Mouse (Mus musculus): ENCODE results near the gene Prkaa1. TPM values are rescaled to one million over a fixed set of nuclear protein-coding genes. Genes with fewer than 3 reads are reported as not detected.

The Prkaa1 gene
- polyA plus RNA-seq, 1 experiment from 2014 or later, result 25.9 TPM

- Histone ChIP-seq H3K9me3 (no peaks in the 10 kb centered on the region), H3K27ac (no peak overlapping the region), H3K9ac (no peak overlapping the region), H3K36me3 (no peaks in the 10 kb centered on the region), H3K27me3 (replicated peaks) (no peaks in the 10 kb centered on the region), H3K4me3 (replicated peaks) (no peak overlapping the region), H3K4me2 (replicated peaks) (no peak overlapping the region), H3K4me1 (replicated peaks) (0 out of 2 replicates have a peak, but pooled peaks cover 4% of the 10 kb centered on the region)
- WGBS, result 66% methylated on average over 3 of the region's 3 CpGs
- 0 out of 2 replicates have a peak, but pooled peaks have one; percentile 27 for ATAC-seq
Observed at GRCm38 (mm10) chr15:5134179-5134578, 9.5 kb upstream of the Prkaa1 start.

DNA sequence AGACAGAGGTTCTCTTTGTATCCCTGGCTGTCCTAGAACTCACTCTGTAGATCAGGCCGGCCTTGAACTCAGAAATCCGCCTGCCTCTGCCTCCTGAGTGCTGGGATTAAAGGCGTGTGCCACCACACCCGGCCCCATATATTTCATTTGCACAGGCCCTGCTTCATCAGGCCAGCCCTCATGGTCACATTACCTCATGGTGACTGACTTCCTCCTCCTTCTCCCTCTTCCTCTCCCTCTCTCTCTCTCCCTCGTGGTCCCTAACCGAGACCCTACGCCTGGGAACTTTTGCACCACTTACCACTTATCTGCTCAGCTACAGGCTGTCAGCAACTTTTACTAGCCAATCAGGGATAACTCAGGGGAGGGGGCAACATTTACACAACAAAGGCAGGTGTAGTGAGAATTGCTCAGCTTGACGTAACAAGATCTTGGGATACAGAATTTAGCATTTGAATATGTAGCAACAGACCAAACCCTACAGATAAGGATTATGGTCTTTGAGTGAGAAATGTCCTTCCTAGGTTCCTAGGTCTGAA is 8.6 kb upstream of the Prkaa1 start:
- H3K4me1 ChIP-seq (replicated peaks), result 0 out of 2 replicates have a peak, but pooled peaks cover 4% of the 10 kb centered on the region

DNA sequence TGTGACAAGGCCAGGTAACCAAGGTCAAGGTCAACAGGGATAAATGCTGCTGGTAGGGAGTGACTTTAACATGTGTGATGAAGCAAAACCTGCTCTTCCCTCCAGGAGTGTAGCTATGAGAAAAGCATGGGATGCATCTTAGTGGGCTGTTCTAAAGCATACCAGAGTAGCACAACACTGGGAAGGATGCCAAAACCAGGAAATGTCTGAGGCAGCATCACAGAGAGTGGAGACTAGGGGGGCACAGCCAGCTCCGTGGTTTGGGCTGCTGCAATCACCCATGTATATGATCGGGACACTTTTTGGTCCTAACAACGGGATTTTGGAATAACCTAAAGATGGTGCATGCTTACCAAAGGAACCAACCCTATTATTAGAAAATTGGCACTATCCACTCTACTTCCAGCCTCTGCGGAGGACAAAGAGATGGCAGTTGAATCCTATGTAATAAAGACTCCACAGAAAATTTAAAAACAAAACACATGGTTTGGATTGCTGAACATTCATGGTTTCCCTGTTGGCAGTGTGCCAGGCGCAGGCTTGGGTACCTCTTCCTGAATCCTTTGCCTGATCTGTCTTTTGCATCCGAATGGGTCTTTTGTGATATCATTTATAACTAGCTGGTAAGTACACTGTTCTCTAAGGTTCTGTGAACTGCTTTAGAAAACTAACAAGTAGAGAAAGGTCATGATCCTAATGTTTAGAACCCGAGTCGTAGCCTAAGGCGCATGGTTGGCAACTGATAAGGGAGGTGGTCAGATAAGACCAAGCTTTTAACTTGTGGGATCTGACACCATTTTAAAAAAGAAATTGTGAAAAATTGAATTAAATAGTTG is 5.4 kb upstream of the Prkaa1 start:
- 63% methylated on average over 9 of the region's 9 CpGs for WGBS
- no peaks in the 10 kb centered on the region for H3K27me3 ChIP-seq (replicated peaks)
- 0 out of 2 replicates have a peak, but pooled peaks cover 4% of the 10 kb centered on the region for H3K4me1 ChIP-seq (replicated peaks)
- H3K4me2 ChIP-seq (replicated peaks), result no peak overlapping the region
- ATAC-seq, result no peak
- H3K4me3 ChIP-seq (replicated peaks), result no peak overlapping the region
- H3K9me3 ChIP-seq, result no peaks in the 10 kb centered on the region
- H3K36me3 ChIP-seq, result no peaks in the 10 kb centered on the region
- H3K27ac ChIP-seq, result no peak overlapping the region
- no peak overlapping the region for H3K9ac ChIP-seq

More for the DNA sequence above, 8.6 kb upstream of the Prkaa1 start:
- Histone ChIP-seq H3K36me3 (no peaks in the 10 kb centered on the region), H3K9ac (no peak overlapping the region), H3K4me2 (replicated peaks) (no peak overlapping the region), H3K27me3 (replicated peaks) (no peaks in the 10 kb centered on the region), H3K9me3 (no peaks in the 10 kb centered on the region), H3K4me3 (replicated peaks) (no peak overlapping the region), H3K27ac (no peak overlapping the region)
- ATAC-seq, result no peak
- 76% methylated on average over 8 of the region's 8 CpGs for WGBS

DNA sequence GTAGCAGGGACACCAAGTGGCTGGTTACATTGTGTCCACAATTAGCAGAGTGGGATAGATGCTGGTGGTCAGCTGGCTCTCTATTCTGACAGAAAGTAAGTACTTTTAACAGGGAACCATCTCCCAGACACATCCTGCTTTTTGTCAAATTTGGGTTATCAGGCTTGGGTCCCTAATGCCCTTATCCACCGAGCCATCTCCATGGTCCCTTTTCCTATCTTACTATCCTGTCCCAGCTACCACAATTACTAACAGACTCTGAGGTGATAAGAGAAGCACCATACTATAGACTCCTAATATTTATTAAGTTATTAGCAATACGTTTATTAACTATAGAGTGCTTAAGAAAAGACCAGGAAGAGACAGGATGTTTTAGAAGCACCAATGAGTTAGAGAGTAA is 4.3 kb upstream of the Prkaa1 start:
- ATAC-seq, result no peak
- 72% methylated on average over 2 of the region's 2 CpGs for WGBS
- Histone ChIP-seq H3K27ac (no peak overlapping the region), H3K4me2 (replicated peaks) (no peak overlapping the region), H3K9me3 (no peaks in the 10 kb centered on the region), H3K9ac (no peak overlapping the region), H3K4me1 (replicated peaks) (0 out of 2 replicates have a peak, but pooled peaks cover 4% of the 10 kb centered on the region), H3K27me3 (replicated peaks) (no peaks in the 10 kb centered on the region), H3K36me3 (no peaks in the 10 kb centered on the region), H3K4me3 (replicated peaks) (no peak overlapping the region)

DNA sequence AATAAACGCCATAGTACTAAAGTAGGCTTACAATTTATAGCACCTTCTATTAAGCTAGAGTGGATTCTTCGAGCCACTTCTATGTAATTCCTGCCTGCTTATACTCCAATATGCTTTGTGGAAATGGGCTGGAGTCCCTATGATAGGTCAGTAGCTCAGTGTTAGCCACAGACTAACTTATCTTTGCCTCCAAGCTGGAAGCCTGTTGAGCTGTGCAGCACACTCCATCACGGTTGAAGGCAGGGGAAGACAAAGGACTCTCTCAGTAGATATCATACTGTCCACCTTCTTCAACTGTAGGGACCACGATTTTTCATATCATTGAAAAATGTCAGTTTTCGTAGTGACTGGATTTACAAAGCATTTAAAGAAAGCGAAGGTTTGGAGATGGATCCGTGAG is 3.8 kb upstream of the Prkaa1 start:
- no peak overlapping the region for H3K9ac ChIP-seq
- 84% methylated on average over 7 of the region's 7 CpGs for WGBS
- no peaks in the 10 kb centered on the region for H3K27me3 ChIP-seq (replicated peaks)
- no peak overlapping the region for H3K27ac ChIP-seq
- H3K4me3 ChIP-seq (replicated peaks), result no peak overlapping the region
- no peak for ATAC-seq
- H3K4me1 ChIP-seq (replicated peaks), result peaks cover 4% of the 10 kb centered on the region; the same call in 1 of the 2 replicates
- no peaks in the 10 kb centered on the region for H3K9me3 ChIP-seq
- H3K4me2 ChIP-seq (replicated peaks), result no peak overlapping the region
- no peaks in the 10 kb centered on the region for H3K36me3 ChIP-seq

GRCm38 (mm10) chr15:5140357-5140756 is 3.3 kb upstream of the Prkaa1 start:
- Histone ChIP-seq H3K36me3 (no peaks in the 10 kb centered on the region), H3K27me3 (replicated peaks) (no peaks in the 10 kb centered on the region), H3K4me2 (replicated peaks) (no peak overlapping the region), H3K4me3 (replicated peaks) (no peak overlapping the region), H3K4me1 (replicated peaks) (peaks cover 9% of the 10 kb centered on the region), H3K9ac (no peak overlapping the region), H3K9me3 (no peaks in the 10 kb centered on the region), H3K27ac (no peak overlapping the region)
- ATAC-seq, result no peak

- H3K9me3 ChIP-seq, result no peaks in the 10 kb centered on the region
- H3K4me1 ChIP-seq (replicated peaks), result peaks cover 11% of the 10 kb centered on the region
- no peak overlapping the region for H3K4me3 ChIP-seq (replicated peaks)
- no peak overlapping the region for H3K27ac ChIP-seq
- WGBS, result 54% methylated on average over 5 of the region's 5 CpGs
- H3K36me3 ChIP-seq, result no peaks in the 10 kb centered on the region
- no peak for ATAC-seq
- no peaks in the 10 kb centered on the region for H3K27me3 ChIP-seq (replicated peaks)
- H3K4me2 ChIP-seq (replicated peaks), result no peak overlapping the region
- H3K9ac ChIP-seq, result no peak overlapping the region
Observed at GRCm38 (mm10) chr15:5142047-5142446, 1.6 kb upstream of the Prkaa1 start.

- Histone ChIP-seq H3K27me3 (replicated peaks) (no peaks in the 10 kb centered on the region), H3K4me3 (replicated peaks) (no peak overlapping the region), H3K4me2 (replicated peaks) (no peak overlapping the region), H3K4me1 (replicated peaks) (peaks cover 11% of the 10 kb centered on the region), H3K9ac (no peak overlapping the region), H3K36me3 (no peaks in the 10 kb centered on the region), H3K9me3 (no peaks in the 10 kb centered on the region), H3K27ac (no peak overlapping the region)
- WGBS, result 66% methylated on average over 5 of the region's 5 CpGs
- no peak for ATAC-seq
Observed at GRCm38 (mm10) chr15:5142714-5143113, 947 bp upstream of the Prkaa1 start.

DNA sequence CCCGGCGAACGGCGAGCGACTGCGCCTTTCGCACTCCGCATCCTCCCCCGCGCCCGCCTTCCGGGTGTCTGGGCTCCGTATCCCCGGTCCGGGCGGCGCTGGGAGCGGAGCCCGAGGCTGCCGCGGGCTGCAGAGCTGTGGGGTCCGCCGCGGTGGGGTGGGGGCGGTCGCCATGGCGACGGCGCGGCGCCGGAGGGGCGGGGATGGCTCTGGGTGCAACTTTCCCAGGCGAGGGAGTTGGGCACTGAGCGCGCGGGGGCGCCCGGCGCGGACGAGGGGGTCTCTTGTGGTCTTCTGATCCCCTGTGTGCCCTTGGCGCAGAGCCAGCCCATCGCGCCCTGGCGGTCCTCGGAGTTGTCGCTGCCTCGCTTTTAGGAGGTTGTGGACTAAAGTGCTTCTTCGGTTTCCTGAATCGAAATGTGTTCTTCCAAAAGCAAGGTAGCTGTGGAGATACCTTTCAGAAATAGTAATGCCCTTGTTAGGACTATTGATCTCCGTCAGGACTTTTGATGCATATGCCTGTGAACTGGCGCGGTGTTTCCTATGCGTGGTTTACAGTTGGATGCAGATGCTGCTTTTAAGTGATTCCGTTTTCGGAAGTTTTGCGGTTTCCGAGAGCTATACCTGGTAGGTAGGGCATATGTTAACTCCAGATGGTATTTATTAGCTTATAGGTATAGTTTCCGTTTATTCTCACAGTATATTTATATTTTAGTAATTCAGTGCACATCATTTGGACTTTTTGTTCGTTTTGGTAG is 539 bp downstream of the Prkaa1 start:
- peak overlapping the region; percentile 59 for H3K4me2 ChIP-seq (replicated peaks)
- peak; percentile 87 for ATAC-seq
- under 1% methylated on average over 61 of the region's 61 CpGs for WGBS
- peaks cover 7% of the 10 kb centered on the region for H3K4me1 ChIP-seq (replicated peaks)
- no peaks in the 10 kb centered on the region for H3K36me3 ChIP-seq
- H3K4me3 ChIP-seq (replicated peaks), result peak overlapping the region; percentile 96
- H3K9me3 ChIP-seq, result no peaks in the 10 kb centered on the region
- H3K27me3 ChIP-seq (replicated peaks), result no peaks in the 10 kb centered on the region
- peak overlapping the region; percentile 88 for H3K27ac ChIP-seq
- H3K9ac ChIP-seq, result peak overlapping the region; percentile 85

DNA sequence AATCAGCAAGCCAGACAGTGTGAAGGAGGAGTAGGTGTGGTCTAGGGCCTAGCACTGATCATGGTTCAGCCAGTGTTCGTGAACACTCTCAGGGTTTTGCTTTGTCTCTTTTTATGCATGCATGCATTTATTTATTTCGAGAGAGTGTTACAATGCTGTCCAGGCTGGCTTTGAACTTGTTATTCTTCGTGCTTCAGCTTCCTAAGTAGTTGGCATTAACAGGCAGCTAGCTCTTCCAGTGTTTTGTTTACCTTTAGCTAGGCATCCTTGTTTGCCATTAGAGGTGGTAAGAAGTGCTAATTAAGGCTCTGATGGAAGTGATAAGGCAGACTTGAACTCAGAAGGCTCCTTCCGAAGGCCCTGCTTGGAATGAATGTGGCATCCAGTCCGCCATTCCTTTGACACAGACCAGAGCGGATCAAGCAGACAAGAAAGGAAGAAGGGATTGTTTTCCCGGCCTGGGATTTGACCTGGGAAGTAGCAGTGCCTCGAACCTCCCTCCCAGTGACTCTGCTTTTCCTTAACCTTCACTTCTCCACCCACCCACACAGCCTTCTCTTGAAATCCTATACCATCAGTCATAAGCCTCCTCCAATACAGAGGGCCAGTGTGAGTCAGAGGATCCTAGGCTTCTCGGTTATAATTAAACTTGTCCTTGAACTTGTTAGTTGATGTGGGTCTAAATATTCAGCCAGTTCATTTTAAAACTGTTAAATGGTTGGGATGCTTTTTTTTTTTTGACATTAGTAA is 1.7 kb downstream of the Prkaa1 start:
- H3K36me3 ChIP-seq, result no peaks in the 10 kb centered on the region
- 42% methylated on average over 9 of the region's 9 CpGs for WGBS
- no peaks in the 10 kb centered on the region for H3K9me3 ChIP-seq
- H3K27ac ChIP-seq, result no peak overlapping the region
- peak overlapping the region; percentile 59 for H3K4me2 ChIP-seq (replicated peaks)
- H3K4me1 ChIP-seq (replicated peaks), result peaks cover 7% of the 10 kb centered on the region
- no peak overlapping the region for H3K9ac ChIP-seq
- no peaks in the 10 kb centered on the region for H3K27me3 ChIP-seq (replicated peaks)
- H3K4me3 ChIP-seq (replicated peaks), result peak overlapping the region; percentile 96
- ATAC-seq, result no peak

DNA sequence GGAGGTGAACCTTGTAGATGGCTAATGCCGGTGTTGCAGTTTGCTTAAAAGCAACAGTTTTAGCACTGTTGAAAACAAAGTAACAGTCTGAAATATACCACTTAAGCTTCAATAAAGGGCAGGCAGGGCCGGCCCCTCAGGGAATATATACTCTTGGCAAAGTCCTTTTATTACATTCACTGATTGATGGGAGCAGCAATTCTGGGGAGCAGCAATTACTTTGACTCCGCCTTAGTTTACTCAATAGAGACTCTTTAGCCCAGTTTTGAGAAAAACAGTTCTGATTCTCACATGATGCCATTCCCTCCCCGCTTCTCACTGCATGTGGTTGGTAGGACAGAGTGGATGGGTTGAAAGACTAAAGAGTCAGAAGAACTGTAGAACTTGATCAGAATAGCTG is 5.5 kb downstream of the Prkaa1 start:
- ATAC-seq, result peak; percentile 66
- no peaks in the 10 kb centered on the region for H3K27me3 ChIP-seq (replicated peaks)
- no peak overlapping the region for H3K4me3 ChIP-seq (replicated peaks)
- no peak overlapping the region for H3K9ac ChIP-seq
- no peaks in the 10 kb centered on the region for H3K36me3 ChIP-seq
- H3K9me3 ChIP-seq, result no peaks in the 10 kb centered on the region
- H3K4me1 ChIP-seq (replicated peaks), result peaks cover 7% of the 10 kb centered on the region
- H3K27ac ChIP-seq, result no peak overlapping the region
- 0 out of 2 replicates have a peak overlapping the region, but pooled peaks have one; percentile 2 for H3K4me2 ChIP-seq (replicated peaks)
- 39% methylated on average over 4 of the region's 4 CpGs for WGBS

DNA sequence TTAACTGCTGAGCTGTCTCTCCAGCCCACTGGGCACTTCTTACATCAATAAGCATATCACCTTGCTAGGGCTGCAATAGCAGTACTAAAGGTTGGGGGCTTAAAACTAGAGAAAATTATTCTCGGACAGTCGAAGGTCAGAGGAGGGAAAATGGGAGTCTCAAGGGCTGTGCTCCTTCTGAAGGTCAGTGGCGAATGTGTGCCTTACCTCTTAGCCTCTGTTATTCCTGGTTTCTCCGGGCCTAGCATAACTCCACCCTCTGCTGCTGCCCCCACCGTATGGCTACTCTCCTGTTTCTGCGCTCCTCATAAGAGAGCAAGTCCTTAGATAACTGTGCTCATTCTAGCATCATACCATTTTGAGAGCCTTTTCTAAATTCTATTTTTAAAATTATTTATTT is 8.5 kb downstream of the Prkaa1 start:
- H3K4me1 ChIP-seq (replicated peaks), result peaks cover 9% of the 10 kb centered on the region
- H3K4me3 ChIP-seq (replicated peaks), result no peak overlapping the region
- no peak overlapping the region for H3K4me2 ChIP-seq (replicated peaks)
- H3K9me3 ChIP-seq, result no peaks in the 10 kb centered on the region
- 95% methylated on average over 6 of the region's 6 CpGs for WGBS
- no peaks in the 10 kb centered on the region for H3K36me3 ChIP-seq
- no peaks in the 10 kb centered on the region for H3K27me3 ChIP-seq (replicated peaks)
- ATAC-seq, result no peak
- H3K9ac ChIP-seq, result no peak overlapping the region
- H3K27ac ChIP-seq, result no peak overlapping the region

Data from intestine, embryonic 15.5 days (tissue).